Mouse (Mus musculus) lung, embryonic 14.5 days (tissue): ENCODE measurements at regions not wholly inside any gene's neighbourhood (a gene's known extent, or its start where the extent isn't known, plus 50 kb on each side); places are given as distances from the start of the nearest gene placed in this dataset.

ENCODE experiments used
- ATAC-seq: fragments of 200-750 bp; cut with Nextera tagmentation; 2 replicates; pipeline ENCODE4 v1.8.0; 2017; ENCODE audit warnings: mild to moderate bottlenecking, moderate TSS enrichment, moderate library complexity; ENCODE audit not compliant: insufficient read depth
- DNase-seq: peaks from one replicate; pipeline ENCODE4 v3.0.0-alpha.2; 2015
- H3K27ac ChIP-seq: fragments of 300-500 bp; sonication (generic); 2 replicates; pipeline ENCODE4 v1.5.1; 2014; ENCODE audit warnings: low read depth, mild to moderate bottlenecking, moderate library complexity
- H3K27me3 ChIP-seq: fragments of 300-500 bp; sonication (generic); 2 replicates; pipeline ENCODE4 v1.6.1; 2014; ENCODE audit warnings: low read length, control low read depth; ENCODE audit not compliant: insufficient read depth
- H3K36me3 ChIP-seq: fragments of 300-500 bp; sonication (generic); 2 replicates; pipeline ENCODE4 v1.6.1; 2014; ENCODE audit warnings: control low read depth; ENCODE audit not compliant: insufficient read depth
- H3K4me1 ChIP-seq: fragments of 300-500 bp; sonication (generic); 2 replicates; pipeline ENCODE4 v1.6.1; 2014; ENCODE audit warnings: antibody characterized with exemption, control low read depth; ENCODE audit not compliant: insufficient read depth
- H3K4me2 ChIP-seq: fragments of 300-500 bp; sonication (generic); 2 replicates; pipeline ENCODE4 v1.6.1; 2014; ENCODE audit warnings: mild to moderate bottlenecking
- H3K4me3 ChIP-seq: fragments of 300-500 bp; sonication (generic); 2 replicates; pipeline ENCODE4 v1.5.1; 2014; ENCODE audit warnings: low read depth, low read length
- H3K9ac ChIP-seq: fragments of 300-500 bp; sonication (generic); 2 replicates; pipeline ENCODE4 v1.6.1; 2014
- H3K9me3 ChIP-seq: fragments of 300-500 bp; sonication (generic); 2 replicates; pipeline ENCODE4 v1.6.1; 2016; ENCODE audit warnings: low read depth, low read length, control low read depth
- CTCF ChIP-seq: IDR thresholded peaks from 2 replicates; pipeline ENCODE4 v1.5.1; 2016; ENCODE audit warnings: antibody characterized with exemption, low read depth
- WGBS: fragments of 180-500 bp; shearing (Covaris S2); extraction: QIAGEN DNeasy Blood & Tissue Kit; methylation state at CpG from one replicate; pipeline ENCODE4 v1.1.7; 2014; 5-methylcytosine and 5-hydroxymethylcytosine counted together

- ATAC-seq (no peak), DNase-seq (no peak)
- no peaks in the 10 kb centered on the region for H3K4me1 ChIP-seq
- no peak overlapping the region for H3K4me2 ChIP-seq
- H3K27me3 ChIP-seq = no peaks in the 10 kb centered on the region
- H3K27ac ChIP-seq = no peak overlapping the region
- no peak overlapping the region for H3K9ac ChIP-seq
- TF ChIP-seq CTCF = no peak
- no peaks in the 10 kb centered on the region for H3K36me3 ChIP-seq
- no peaks in the 10 kb centered on the region for H3K9me3 ChIP-seq
- H3K4me3 ChIP-seq = no peak overlapping the region
Observed at GRCm38 (mm10) chr13:83979535-83979934, 242.6 kb upstream of the Tmem161b start.

- Histone ChIP-seq H3K36me3 (no peaks in the 10 kb centered on the region), H3K4me2 (no peak overlapping the region), H3K4me3 (no peak overlapping the region), H3K9ac (no peak overlapping the region), H3K27me3 (no peaks in the 10 kb centered on the region), H3K27ac (no peak overlapping the region), H3K9me3 (no peaks in the 10 kb centered on the region), H3K4me1 (no peaks in the 10 kb centered on the region)
- no peak for TF ChIP-seq CTCF
- no peak for ATAC-seq
- 83% methylated on average over 10 of the region's 10 CpGs for WGBS
- DNase-seq = no peak
Observed at GRCm38 (mm10) chr13:83984651-83985331, 237.3 kb upstream of the Tmem161b start.

- Histone ChIP-seq H3K4me3 (no peak overlapping the region), H3K4me1 (no peaks in the 10 kb centered on the region), H3K36me3 (no peaks in the 10 kb centered on the region), H3K27me3 (no peaks in the 10 kb centered on the region), H3K27ac (no peak overlapping the region), H3K9me3 (no peaks in the 10 kb centered on the region), H3K9ac (no peak overlapping the region), H3K4me2 (peak overlapping the region; percentile 36; the same call in 1 of the 2 replicates)
- no peak for TF ChIP-seq CTCF
- WGBS = 37% methylated on average over 11 of the region's 11 CpGs
- no peak; the same call in 1 of the 2 replicates for ATAC-seq
- peak; percentile 9 for DNase-seq
Observed at GRCm38 (mm10) chr13:83987746-83988423, 234.2 kb upstream of the Tmem161b start.

GRCm38 (mm10) chr13:83988517-83988916, 233.6 kb upstream of the Tmem161b start:
- no peak overlapping the region for H3K9ac ChIP-seq
- ATAC-seq = no peak
- no peak for TF ChIP-seq CTCF
- no peaks in the 10 kb centered on the region for H3K9me3 ChIP-seq
- WGBS = 67% methylated on average over 4 of the region's 4 CpGs
- no peaks in the 10 kb centered on the region for H3K4me1 ChIP-seq
- H3K4me3 ChIP-seq = no peak overlapping the region
- DNase-seq = no peak
- H3K36me3 ChIP-seq = no peaks in the 10 kb centered on the region
- H3K4me2 ChIP-seq = no peak overlapping the region
- H3K27me3 ChIP-seq = no peaks in the 10 kb centered on the region
- no peak overlapping the region for H3K27ac ChIP-seq

GRCm38 (mm10) chr13:83997599-83998369, 224.3 kb upstream of the Tmem161b start:
- Histone ChIP-seq H3K4me3 (no peak overlapping the region), H3K4me1 (no peaks in the 10 kb centered on the region), H3K9me3 (no peaks in the 10 kb centered on the region), H3K36me3 (no peaks in the 10 kb centered on the region), H3K27me3 (no peaks in the 10 kb centered on the region), H3K4me2 (no peak overlapping the region), H3K27ac (no peak overlapping the region), H3K9ac (no peak overlapping the region)
- no peak for DNase-seq
- no peak for ATAC-seq
- no peak for TF ChIP-seq CTCF
- WGBS = 60% methylated on average over 12 of the region's 12 CpGs

- ATAC-seq (no peak), DNase-seq (no peak)
- no peak for TF ChIP-seq CTCF
- Histone ChIP-seq H3K27me3 (no peaks in the 10 kb centered on the region), H3K9me3 (no peaks in the 10 kb centered on the region), H3K27ac (no peak overlapping the region), H3K9ac (no peak overlapping the region), H3K4me3 (no peak overlapping the region), H3K4me2 (no peak overlapping the region), H3K36me3 (no peaks in the 10 kb centered on the region), H3K4me1 (no peaks in the 10 kb centered on the region)
- 77% methylated on average over 7 of the region's 7 CpGs for WGBS
Observed at GRCm38 (mm10) chr13:84021771-84022170, 200.3 kb upstream of the Tmem161b start.

GRCm38 (mm10) chr13:84023021-84023420, 199.1 kb upstream of the Tmem161b start:
- 92% methylated on average over 1 of the region's 1 CpGs for WGBS
- Histone ChIP-seq H3K9me3 (no peaks in the 10 kb centered on the region), H3K36me3 (no peaks in the 10 kb centered on the region), H3K4me1 (no peaks in the 10 kb centered on the region), H3K27ac (no peak overlapping the region), H3K9ac (no peak overlapping the region), H3K4me2 (no peak overlapping the region), H3K4me3 (no peak overlapping the region), H3K27me3 (no peaks in the 10 kb centered on the region)
- DNase-seq (no peak), ATAC-seq (no peak)
- no peak for TF ChIP-seq CTCF
